Mouse (Mus musculus): Measurements from ENCODE around the gene Olfml2a. TPM values are rescaled to one million over a fixed set of nuclear protein-coding genes. Genes with fewer than 3 reads are reported as not detected.

Gene Olfml2a
- total RNA-seq, 4 experiments from 2014 or later: 6.9 to 18.9 (median 12.6) TPM

GRCm38 (mm10) chr2:39012768-39013279 is 81.0 kb downstream of the Olfml2a start:
- no peak for DNase-seq

Other genes starting within 250 kb of the Olfml2a start
- gene Nr5a1, start 217.4 kb upstream of the Olfml2a start, total RNA-seq (2022): 100 to 1,000 TPM; 272 to 809 (median 569) TPM
- gene Nr6a1, start 4.3 kb upstream of the Olfml2a start, total RNA-seq (2022): 10 to 100 TPM in 2 of 4 experiments, 1 to 10 TPM in 2; 6.6 to 15.8 (median 9.7) TPM
- gene Wdr38, start 65.5 kb downstream of the Olfml2a start, total RNA-seq (2022): 1 to 10 TPM in 1 of 4 experiments, under 1 TPM in 3; 0.38 to 1.3 (median 0.64) TPM
- gene Arpc5l, start 73.4 kb downstream of the Olfml2a start, total RNA-seq (2022): 10 to 100 TPM; 86.2 to 93.4 (median 87.6) TPM
- gene Rpl35, start 73.6 kb downstream of the Olfml2a start, total RNA-seq (2022): 100 to 1,000 TPM; 431 to 487 (median 461) TPM
- gene Golga1, start 133.6 kb downstream of the Olfml2a start, total RNA-seq (2022): 10 to 100 TPM; 20.8 to 38.2 (median 28.3) TPM

All from adrenal gland, adult 8-10 months (tissue).